Mouse (Mus musculus) urinary bladder, postnatal 4 days (tissue): ENCODE results near the gene Gfod1.

Experiments
- DNase-seq, 2 experiments: peaks; one replicate each; pipeline ENCODE4 v3.0.0; 2021 to 2022; ENCODE audit warnings: low spot score in 2 of 2

Gfod1 gene

GRCm38 (mm10) chr13:43203641-43204040, 100.3 kb downstream of the Gfod1 start:
- DNase-seq = no peak

GRCm38 (mm10) chr13:43203234-43203633, 100.7 kb downstream of the Gfod1 start:
- no peak for DNase-seq

- DNase-seq = no peak
These were observed 101.6 kb downstream of the Gfod1 start for GRCm38 (mm10) chr13:43202351-43202750.

- no peak for DNase-seq
These were observed 102.9 kb downstream of the Gfod1 start for GRCm38 (mm10) chr13:43201033-43201432.

- no peak for DNase-seq
These were observed 103.5 kb downstream of the Gfod1 start for GRCm38 (mm10) chr13:43200473-43200872.

- DNase-seq = no peak
These were observed 104.2 kb downstream of the Gfod1 start for GRCm38 (mm10) chr13:43199749-43200148.

- no peak for DNase-seq
These were observed 104.7 kb downstream of the Gfod1 start for GRCm38 (mm10) chr13:43199282-43199681.

GRCm38 (mm10) chr13:43197187-43197586, 106.8 kb downstream of the Gfod1 start:
- no peak for DNase-seq

- no peak for DNase-seq
These were observed 108.0 kb downstream of the Gfod1 start for GRCm38 (mm10) chr13:43196000-43196399.

- DNase-seq = no peak
These were observed 110.0 kb downstream of the Gfod1 start for GRCm38 (mm10) chr13:43193932-43194331.

- DNase-seq = no peak
These were observed 110.7 kb downstream of the Gfod1 start for GRCm38 (mm10) chr13:43193266-43193665.

GRCm38 (mm10) chr13:43191741-43192192, 112.2 kb downstream of the Gfod1 start:
- DNase-seq = no peak

GRCm38 (mm10) chr13:43191290-43191689, 112.7 kb downstream of the Gfod1 start:
- no peak for DNase-seq

- no peak for DNase-seq
These were observed 116.2 kb downstream of the Gfod1 start for GRCm38 (mm10) chr13:43187736-43188135.

- DNase-seq = no peak
These were observed 120.5 kb downstream of the Gfod1 start for GRCm38 (mm10) chr13:43183248-43184055.

GRCm38 (mm10) chr13:43182465-43183201, 121.3 kb downstream of the Gfod1 start:
- peak; percentile 64 to 84 for DNase-seq

GRCm38 (mm10) chr13:43181104-43181503, 122.9 kb downstream of the Gfod1 start:
- no peak for DNase-seq

GRCm38 (mm10) chr13:43177317-43177716, 126.7 kb downstream of the Gfod1 start:
- no peak for DNase-seq

- no peak for DNase-seq
These were observed 127.3 kb downstream of the Gfod1 start for GRCm38 (mm10) chr13:43176676-43177075.

- peak; percentile 53 to 74 for DNase-seq
These were observed 130.7 kb downstream of the Gfod1 start for GRCm38 (mm10) chr13:43173262-43173661.

- no peak for DNase-seq
These were observed 131.8 kb downstream of the Gfod1 start for GRCm38 (mm10) chr13:43172036-43172713.

- DNase-seq = peak; percentile 97 to 99
These were observed 132.8 kb downstream of the Gfod1 start, which contains the start of gene Tbc1d7 for GRCm38 (mm10) chr13:43171020-43171710. Tbc1d7 (minus strand) TSS chr13:43171501.
